Mouse (Mus musculus) C2C12 (cell line): ENCODE measurements around the gene Osbpl3. TPM values are rescaled to one million over a fixed set of nuclear protein-coding genes. Genes with fewer than 3 reads are reported as not detected.
"Not testable (repeated sequence)": the region's sequence is repeated elsewhere in the genome, so short reads cannot be mapped to it uniquely, and the experiment has no call there.

Experiments
- H3K27me3 ChIP-seq: one replicate; pipeline ENCODE4 v1.6.1; 2011; ENCODE audit not compliant: control insufficient read depth, insufficient read depth, insufficient read length
- H3K36me3 ChIP-seq: one replicate; pipeline ENCODE4 v1.6.1; 2011; ENCODE audit not compliant: control insufficient read depth, insufficient read depth
- H3K4me3 ChIP-seq: one replicate; pipeline ENCODE4 v1.5.1; 2011; ENCODE audit warnings: mild to moderate bottlenecking, control low read depth; ENCODE audit not compliant: poor library complexity, insufficient read depth, severe bottlenecking
- H3K79me2 ChIP-seq: one replicate; pipeline ENCODE4 v1.6.1; 2011; ENCODE audit not compliant: control insufficient read depth, insufficient read depth
- H3K79me3 ChIP-seq: one replicate; pipeline ENCODE4 v1.6.1; 2011; ENCODE audit warnings: low read depth, control low read depth
- H3ac ChIP-seq: one replicate; pipeline ENCODE3; 2011; ENCODE audit warnings: low read depth; ENCODE audit not compliant: control insufficient read depth, insufficient read length
- CEBPB ChIP-seq: IDR thresholded peaks from one replicate; pipeline ENCODE4 v1.6.1; 2011; ENCODE audit warnings: low read depth, mild to moderate bottlenecking, control low read depth, moderate library complexity
- CTCF ChIP-seq: IDR thresholded peaks from one replicate; pipeline ENCODE4 v1.5.1; 2011; ENCODE audit not compliant: control insufficient read depth, insufficient read depth, insufficient read length
- FOSL1 ChIP-seq: IDR thresholded peaks from one replicate; pipeline ENCODE4 v1.8.0; 2011; ENCODE audit warnings: mild to moderate bottlenecking, low read length; ENCODE audit not compliant: poor library complexity, insufficient read depth, severe bottlenecking
- MAX ChIP-seq: IDR thresholded peaks from one replicate; pipeline ENCODE4 v1.6.1; 2011; ENCODE audit warnings: mild to moderate bottlenecking, control low read depth
- MYOD1 ChIP-seq: IDR thresholded peaks from one replicate; pipeline ENCODE4 v1.6.1; 2011; ENCODE audit warnings: low read depth; ENCODE audit not compliant: control insufficient read depth, insufficient read length
- MYOG ChIP-seq: IDR thresholded peaks from one replicate; pipeline ENCODE4 v1.6.1; 2011; ENCODE audit not compliant: control insufficient read depth, insufficient read length; ENCODE audit errors: extremely low read depth
- USF1 ChIP-seq: IDR thresholded peaks from one replicate; pipeline ENCODE4 v1.6.1; 2011; ENCODE audit warnings: low read depth, mild to moderate bottlenecking, control low read depth, moderate library complexity
- polyA plus RNA-seq: library from polyadenylated mRNA; unstranded; fragments of >200 nt; fragmentation: generic; extraction: Trizol; gene quantifications from one replicate; pipeline ENCODE4 v1.2.1, GENCODE M21; 2012; ENCODE audit warnings: missing spikeins

Osbpl3 gene
- polyA plus RNA-seq, 1 experiment = 17.6 TPM

DNA sequence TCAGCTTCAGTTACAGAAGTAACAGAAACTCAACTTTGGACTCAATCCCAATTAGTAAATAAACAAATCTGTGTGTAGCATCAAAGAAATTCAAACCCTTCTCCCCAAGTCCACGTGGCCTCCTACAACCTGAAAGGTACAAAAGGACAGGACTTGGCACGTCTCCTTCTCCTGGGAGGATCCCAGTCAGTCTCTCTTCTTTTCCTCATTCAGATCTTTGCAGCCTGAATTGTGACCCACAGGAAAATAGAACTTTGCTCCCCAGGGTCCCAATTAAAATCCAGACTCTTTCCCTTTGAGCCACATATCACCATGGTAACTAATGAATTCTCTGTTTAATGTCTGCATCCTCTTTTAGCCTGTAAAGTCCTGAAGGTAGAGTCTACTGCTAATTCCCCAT is 10.4 kb downstream of the Osbpl3 start:
- Histone ChIP-seq H3ac (no peak overlapping the region), H3K36me3 (peaks cover 3% of the 10 kb centered on the region), H3K4me3 (no peak overlapping the region), H3K27me3 (no peaks in the 10 kb centered on the region), H3K79me3 (peaks cover 47% of the 10 kb centered on the region), H3K79me2 (peaks cover 88% of the 10 kb centered on the region)
- TF ChIP-seq MYOD1 = no peak
- no peak for TF ChIP-seq USF1
- TF ChIP-seq MAX = no peak
- no peak for TF ChIP-seq FOSL1
- TF ChIP-seq MYOG = no peak
- TF ChIP-seq CTCF = no peak
- no peak for TF ChIP-seq CEBPB

GRCm38 (mm10) chr6:50440966-50441862 is 14.8 kb downstream of the Osbpl3 start:
- H3ac ChIP-seq = no peak overlapping the region
- no peaks in the 10 kb centered on the region for H3K27me3 ChIP-seq
- H3K79me3 ChIP-seq = peaks cover 27% of the 10 kb centered on the region
- no peak for TF ChIP-seq CTCF
- no peak for TF ChIP-seq USF1
- TF ChIP-seq FOSL1 = no peak
- TF ChIP-seq CEBPB = no peak
- TF ChIP-seq MYOD1 = no peak
- peaks cover 3% of the 10 kb centered on the region for H3K36me3 ChIP-seq
- H3K4me3 ChIP-seq = no peak overlapping the region
- H3K79me2 ChIP-seq = peaks cover 58% of the 10 kb centered on the region

- TF ChIP-seq FOSL1 (no peak), CEBPB (no peak), MAX (no peak), USF1 (no peak), MYOD1 (no peak), MYOG (no peak), CTCF (no peak)
- Histone ChIP-seq H3K79me3 (peaks cover 21% of the 10 kb centered on the region), H3K36me3 (peaks cover 3% of the 10 kb centered on the region), H3K79me2 (peaks cover 48% of the 10 kb centered on the region), H3ac (no peak overlapping the region), H3K27me3 (no peaks in the 10 kb centered on the region), H3K4me3 (no peak overlapping the region)
Measured at GRCm38 (mm10) chr6:50440197-50440596, 15.8 kb downstream of the Osbpl3 start.

DNA sequence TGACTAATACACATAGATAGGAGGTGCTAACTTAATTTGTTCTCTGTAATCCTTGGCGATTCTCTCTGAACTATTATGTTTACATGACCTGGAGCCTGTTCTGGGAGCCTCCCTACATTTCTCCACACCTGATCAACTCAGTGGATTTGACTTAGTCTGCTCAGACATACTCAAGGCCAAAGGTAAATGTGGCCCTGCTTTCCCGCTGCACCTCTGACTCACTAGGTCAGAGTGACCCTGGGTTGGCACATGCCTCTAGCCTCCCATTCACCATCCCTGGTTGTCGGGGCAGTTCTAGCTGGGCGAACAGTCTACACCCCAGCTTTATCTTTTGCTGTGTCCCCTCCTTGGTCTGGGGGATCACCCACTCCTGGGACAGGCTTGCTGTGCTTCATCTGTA is 17.1 kb downstream of the Osbpl3 start:
- H3K27me3 ChIP-seq, H3ac ChIP-seq, H3K36me3 ChIP-seq, H3K4me3 ChIP-seq: not testable (repeated sequence)
- Histone ChIP-seq H3K79me2 (peaks cover 42% of the 10 kb centered on the region), H3K79me3 (peaks cover 16% of the 10 kb centered on the region)

DNA sequence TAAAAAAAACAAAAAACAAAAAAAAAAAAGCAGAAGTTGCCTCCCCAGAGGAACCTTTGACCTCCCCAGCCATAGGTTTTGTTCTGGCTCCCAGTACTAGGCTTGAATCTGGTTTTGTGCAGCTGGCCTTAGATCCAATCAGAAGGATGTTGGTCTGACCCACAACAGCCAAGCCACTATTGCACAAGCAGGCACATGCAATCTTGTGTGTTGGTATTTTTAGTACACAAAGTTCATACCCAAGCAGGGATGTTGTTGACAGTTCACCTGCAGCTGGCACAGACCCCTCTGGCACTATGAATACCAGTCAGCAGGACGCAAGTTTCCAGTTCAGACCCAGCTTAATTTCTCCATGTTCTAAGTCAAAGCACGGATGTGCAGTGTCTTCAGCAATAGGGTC is 18.2 kb downstream of the Osbpl3 start:
- Histone ChIP-seq H3K36me3 (peaks cover 3% of the 10 kb centered on the region), H3K27me3 (no peaks in the 10 kb centered on the region), H3K79me2 (peaks cover 42% of the 10 kb centered on the region), H3K79me3 (peaks cover 16% of the 10 kb centered on the region), H3K4me3 (no peak overlapping the region), H3ac (no peak overlapping the region)
- TF ChIP-seq MAX (no peak), CTCF (no peak), USF1 (no peak), CEBPB (no peak), FOSL1 (no peak), MYOD1 (no peak), MYOG (no peak)

- TF ChIP-seq USF1 (no peak), CTCF (no peak), FOSL1 (no peak), CEBPB (no peak), MAX (no peak), MYOG (no peak), MYOD1 (no peak)
- H3K36me3 ChIP-seq = peaks cover 3% of the 10 kb centered on the region
- peaks cover 14% of the 10 kb centered on the region for H3K79me3 ChIP-seq
- no peak overlapping the region for H3K4me3 ChIP-seq
- no peaks in the 10 kb centered on the region for H3K27me3 ChIP-seq
- no peak overlapping the region for H3ac ChIP-seq
- H3K79me2 ChIP-seq = peaks cover 31% of the 10 kb centered on the region
Measured at GRCm38 (mm10) chr6:50436661-50437060, 19.3 kb downstream of the Osbpl3 start.
